Mouse (Mus musculus): ENCODE data around the gene Rnf152.

Gene Rnf152

GRCm38 (mm10) chr1:105311899-105312600, 44.5 kb downstream of the Rnf152 start:
- no peak for DNase-seq (ENCODE audit: low spot score)

- DNase-seq (ENCODE audit: low spot score), result no peak
These were observed 54.3 kb downstream of the Rnf152 start for GRCm38 (mm10) chr1:105302164-105302563.

GRCm38 (mm10) chr1:105301764-105302163, 54.7 kb downstream of the Rnf152 start:
- DNase-seq (ENCODE audit: low spot score), result peak; percentile 10

GRCm38 (mm10) chr1:105291859-105292258, 64.7 kb downstream of the Rnf152 start:
- no peak for DNase-seq (ENCODE audit: low spot score)

- DNase-seq (ENCODE audit: low spot score), result no peak
These were observed 69.0 kb downstream of the Rnf152 start for GRCm38 (mm10) chr1:105287536-105287935.

- DNase-seq (ENCODE audit: low spot score), result no peak
These were observed 69.6 kb downstream of the Rnf152 start for GRCm38 (mm10) chr1:105286906-105287305.

- DNase-seq (ENCODE audit: low spot score), result no peak
These were observed 71.5 kb downstream of the Rnf152 start for GRCm38 (mm10) chr1:105285001-105285400.

GRCm38 (mm10) chr1:105284116-105284515, 72.4 kb downstream of the Rnf152 start:
- no peak for DNase-seq (ENCODE audit: low spot score)

GRCm38 (mm10) chr1:105281277-105281676, 75.2 kb downstream of the Rnf152 start:
- no peak for DNase-seq (ENCODE audit: low spot score)

- no peak for DNase-seq (ENCODE audit: low spot score)
These were observed 76.3 kb downstream of the Rnf152 start for GRCm38 (mm10) chr1:105280160-105280559.

- no peak for DNase-seq (ENCODE audit: low spot score)
These were observed 81.9 kb downstream of the Rnf152 start for GRCm38 (mm10) chr1:105274500-105275194.

- no peak for DNase-seq (ENCODE audit: low spot score)
These were observed 85.4 kb downstream of the Rnf152 start for GRCm38 (mm10) chr1:105271104-105271503.

- no peak for DNase-seq (ENCODE audit: low spot score)
These were observed 93.1 kb downstream of the Rnf152 start for GRCm38 (mm10) chr1:105263283-105264033.

GRCm38 (mm10) chr1:105260200-105260599, 96.3 kb downstream of the Rnf152 start:
- no peak for DNase-seq (ENCODE audit: low spot score)

- no peak for DNase-seq (ENCODE audit: low spot score)
These were observed 99.3 kb downstream of the Rnf152 start for GRCm38 (mm10) chr1:105257199-105257598.

- no peak for DNase-seq (ENCODE audit: low spot score)
These were observed 107.3 kb downstream of the Rnf152 start for GRCm38 (mm10) chr1:105249190-105249589.

- DNase-seq (ENCODE audit: low spot score), result no peak
These were observed 109.9 kb downstream of the Rnf152 start for GRCm38 (mm10) chr1:105246651-105247050.

- DNase-seq (ENCODE audit: low spot score), result no peak
These were observed 110.4 kb downstream of the Rnf152 start for GRCm38 (mm10) chr1:105246075-105246574.

- DNase-seq (ENCODE audit: low spot score), result no peak
These were observed 113.0 kb downstream of the Rnf152 start for GRCm38 (mm10) chr1:105243359-105244142.

- no peak for DNase-seq (ENCODE audit: low spot score)
These were observed 116.3 kb downstream of the Rnf152 start for GRCm38 (mm10) chr1:105240185-105240584.
